Mouse (Mus musculus): ENCODE measurements around the gene Gdap1l1. TPM values are rescaled to one million over a fixed set of nuclear protein-coding genes. Genes with fewer than 3 reads are reported as not detected.

Gene Gdap1l1
- total and polyA plus RNA-seq, 3 experiments, result 0.16 TPM; not detected in 2

DNA sequence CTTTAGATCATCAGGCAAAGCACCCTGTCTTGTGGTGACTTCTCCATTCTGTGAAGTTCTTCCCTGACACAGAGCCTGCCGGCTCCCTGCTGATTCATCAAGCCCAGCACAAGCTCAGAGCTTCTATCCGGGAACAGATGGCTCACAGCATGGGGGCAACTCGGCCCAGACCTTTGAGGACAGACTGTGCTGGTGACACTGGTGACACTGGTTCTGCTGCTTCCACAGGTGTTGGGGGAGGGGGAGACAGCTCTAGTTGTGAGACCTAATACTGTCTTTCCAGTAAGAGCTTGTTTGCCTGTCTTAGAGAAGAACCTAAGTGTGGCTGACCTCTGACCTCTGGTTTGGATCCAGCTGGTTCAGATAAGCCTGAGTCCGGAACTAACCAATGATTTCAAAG lies 4.3 kb upstream of the Gdap1l1 start:
- Histone ChIP-seq H3K36me3 (replicated peaks) (no peaks in the 10 kb centered on the region), H3K27me3 (ENCODE audit: insufficient read depth, low read length) (peaks cover 12% of the 10 kb centered on the region; the same call in 1 of the 2 replicates), H3K9me3 (replicated peaks) (no peaks in the 10 kb centered on the region), H3K4me3 (ENCODE audit: low read depth, low read length) (no peak overlapping the region), H3K4me1 (ENCODE audit: insufficient read depth, low read depth, low read length) (no peaks in the 10 kb centered on the region)
- ATAC-seq (ENCODE audit: extremely low read depth, insufficient number of reproducible peaks, low FRiP score, poor library complexity, severe bottlenecking) (no peak), DNase-seq (ENCODE audit: low spot score) (no peak)
- no peak for TF ChIP-seq GATA2 (IDR thresholded peaks at IDR 0.05; ENCODE audit: borderline replicate concordance, low read depth, low read length)
- TF ChIP-seq GATA1 (IDR thresholded peaks at IDR 0.05; ENCODE audit: borderline replicate concordance, low read length), result no peak
- TF ChIP-seq POLR2AphosphoS5 (IDR thresholded peaks at IDR 0.05; ENCODE audit: insufficient replicate concordance, low read depth, low read length), result no peak
- TF ChIP-seq TAL1 (conservative IDR thresholded peaks at IDR 0.05; ENCODE audit: low read depth, low read length), result no peak
- no peak for TF ChIP-seq CTCF (IDR thresholded peaks at IDR 0.05; ENCODE audit: low read depth, low read length)

DNA sequence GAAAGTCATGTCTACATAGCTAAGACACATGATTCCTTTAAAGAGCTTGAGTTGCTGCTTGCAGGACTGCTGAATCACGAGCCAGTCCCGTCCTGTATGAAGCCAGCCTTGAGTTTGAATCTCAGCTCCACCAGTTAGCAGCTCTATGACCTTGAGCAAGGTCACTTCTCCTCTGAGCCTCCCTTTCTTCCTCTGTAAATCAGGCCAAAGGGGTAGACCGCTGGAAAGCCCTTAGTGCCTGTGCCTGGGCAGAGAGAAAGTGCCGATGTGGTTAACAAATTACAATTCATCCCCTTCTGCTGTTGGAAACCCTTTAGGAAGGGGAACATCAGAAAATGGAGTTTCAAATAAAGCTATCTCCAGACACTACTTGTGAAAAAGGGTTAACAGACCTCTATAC lies 476 bp upstream of the Gdap1l1 start:
- no peaks in the 10 kb centered on the region for H3K9me3 ChIP-seq (replicated peaks)
- peaks cover 8% of the 10 kb centered on the region; the same call in 1 of the 2 replicates for H3K27me3 ChIP-seq (ENCODE audit: insufficient read depth, low read length)
- no peaks in the 10 kb centered on the region for H3K4me1 ChIP-seq (ENCODE audit: insufficient read depth, low read depth, low read length)
- DNase-seq (ENCODE audit: low spot score) (no peak), ATAC-seq (ENCODE audit: extremely low read depth, insufficient number of reproducible peaks, low FRiP score, poor library complexity, severe bottlenecking) (no peak)
- TF ChIP-seq CTCF (IDR thresholded peaks at IDR 0.05; ENCODE audit: low read depth, low read length), result no peak
- no peak for TF ChIP-seq GATA1 (IDR thresholded peaks at IDR 0.05; ENCODE audit: borderline replicate concordance, low read length)
- TF ChIP-seq POLR2AphosphoS5 (IDR thresholded peaks at IDR 0.05; ENCODE audit: insufficient replicate concordance, low read depth, low read length), result no peak
- TF ChIP-seq GATA2 (IDR thresholded peaks at IDR 0.05; ENCODE audit: borderline replicate concordance, low read depth, low read length), result no peak
- no peak for TF ChIP-seq TAL1 (conservative IDR thresholded peaks at IDR 0.05; ENCODE audit: low read depth, low read length)
- H3K4me3 ChIP-seq (ENCODE audit: low read depth, low read length), result no peak overlapping the region
- no peaks in the 10 kb centered on the region for H3K36me3 ChIP-seq (replicated peaks)

DNA sequence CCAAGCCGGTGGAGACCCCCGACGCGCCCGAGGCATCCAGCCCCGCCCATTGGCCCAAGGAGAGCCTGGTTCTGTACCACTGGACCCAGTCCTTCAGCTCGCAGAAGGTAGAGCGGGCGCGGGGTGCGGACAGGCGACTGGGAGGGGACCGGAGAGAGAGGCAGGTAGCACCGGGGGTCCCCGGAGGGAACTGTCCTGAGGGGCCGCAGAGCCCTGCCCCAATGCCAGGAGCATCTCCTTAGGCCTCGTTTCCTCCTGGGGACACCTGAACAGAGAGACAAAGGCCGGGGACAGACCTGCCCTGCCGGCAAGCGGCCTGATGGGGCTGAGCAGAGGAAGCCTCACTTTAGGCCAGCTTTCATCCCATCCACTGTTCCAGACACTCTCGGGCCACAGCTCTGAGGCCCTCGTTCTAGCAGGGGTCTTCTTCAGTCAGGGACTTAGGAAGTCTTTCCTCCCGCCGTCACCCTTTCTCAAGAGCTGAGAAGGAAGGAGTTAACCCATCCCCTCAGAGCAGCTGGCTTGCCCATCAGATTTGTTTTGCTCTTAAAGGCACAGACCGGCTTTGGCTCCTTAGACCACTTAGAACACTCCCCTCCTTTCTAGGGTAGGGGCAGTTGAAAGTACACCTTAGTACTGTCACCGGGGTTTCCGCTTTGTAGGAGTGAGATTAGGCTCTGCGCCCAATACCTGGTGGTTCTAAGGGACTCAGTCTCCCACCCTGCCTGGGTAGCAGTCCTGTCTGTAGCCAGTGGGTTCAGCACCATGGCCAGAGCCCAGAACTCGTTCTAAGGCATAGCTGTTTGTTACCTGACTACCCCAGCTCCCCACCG lies 559 bp downstream of the Gdap1l1 start:
- H3K4me1 ChIP-seq (ENCODE audit: insufficient read depth, low read depth, low read length), result no peaks in the 10 kb centered on the region
- no peak for TF ChIP-seq CTCF (IDR thresholded peaks at IDR 0.05; ENCODE audit: low read depth, low read length)
- TF ChIP-seq POLR2AphosphoS5 (IDR thresholded peaks at IDR 0.05; ENCODE audit: insufficient replicate concordance, low read depth, low read length), result no peak
- TF ChIP-seq GATA2 (IDR thresholded peaks at IDR 0.05; ENCODE audit: borderline replicate concordance, low read depth, low read length), result no peak
- no peak for TF ChIP-seq GATA1 (IDR thresholded peaks at IDR 0.05; ENCODE audit: borderline replicate concordance, low read length)
- no peak for TF ChIP-seq TAL1 (conservative IDR thresholded peaks at IDR 0.05; ENCODE audit: low read depth, low read length)
- H3K4me3 ChIP-seq (ENCODE audit: low read depth, low read length), result no peak overlapping the region
- no peaks in the 10 kb centered on the region for H3K36me3 ChIP-seq (replicated peaks)
- H3K9me3 ChIP-seq (replicated peaks), result no peaks in the 10 kb centered on the region
- no peak for DNase-seq (ENCODE audit: low spot score)
- no peak for ATAC-seq (ENCODE audit: extremely low read depth, insufficient number of reproducible peaks, low FRiP score, poor library complexity, severe bottlenecking)
- H3K27me3 ChIP-seq (ENCODE audit: insufficient read depth, low read length), result peaks cover 13% of the 10 kb centered on the region

DNA sequence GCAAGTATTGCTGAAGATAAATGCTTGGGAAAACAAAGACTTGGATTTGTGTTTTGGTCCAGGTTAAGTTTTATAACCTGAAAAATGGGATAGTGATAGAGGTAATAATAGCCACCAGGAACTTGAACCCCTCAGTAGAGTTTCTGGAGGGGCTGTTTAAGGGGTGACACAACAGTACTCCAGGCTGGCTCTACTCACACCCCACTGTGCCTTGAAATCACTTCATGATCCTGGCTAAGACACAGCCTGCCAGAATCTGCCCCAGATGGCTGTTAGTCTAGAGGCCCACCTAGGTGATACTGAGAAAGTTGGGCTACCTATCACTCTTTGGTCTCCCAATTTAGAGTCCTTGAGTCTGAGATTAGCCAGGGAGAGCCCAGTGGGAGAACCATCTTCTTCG lies 1.2 kb downstream of the Gdap1l1 start:
- DNase-seq (ENCODE audit: low spot score) (no peak), ATAC-seq (ENCODE audit: extremely low read depth, insufficient number of reproducible peaks, low FRiP score, poor library complexity, severe bottlenecking) (no peak)
- no peaks in the 10 kb centered on the region for H3K36me3 ChIP-seq (replicated peaks)
- no peak overlapping the region for H3K4me3 ChIP-seq (ENCODE audit: low read depth, low read length)
- H3K4me1 ChIP-seq (ENCODE audit: insufficient read depth, low read depth, low read length), result no peaks in the 10 kb centered on the region
- peaks cover 14% of the 10 kb centered on the region for H3K27me3 ChIP-seq (ENCODE audit: insufficient read depth, low read length)
- no peaks in the 10 kb centered on the region for H3K9me3 ChIP-seq (replicated peaks)
- no peak for TF ChIP-seq GATA1 (IDR thresholded peaks at IDR 0.05; ENCODE audit: borderline replicate concordance, low read length)
- no peak for TF ChIP-seq TAL1 (conservative IDR thresholded peaks at IDR 0.05; ENCODE audit: low read depth, low read length)
- no peak for TF ChIP-seq POLR2AphosphoS5 (IDR thresholded peaks at IDR 0.05; ENCODE audit: insufficient replicate concordance, low read depth, low read length)
- no peak for TF ChIP-seq GATA2 (IDR thresholded peaks at IDR 0.05; ENCODE audit: borderline replicate concordance, low read depth, low read length)
- no peak for TF ChIP-seq CTCF (IDR thresholded peaks at IDR 0.05; ENCODE audit: low read depth, low read length)

DNA sequence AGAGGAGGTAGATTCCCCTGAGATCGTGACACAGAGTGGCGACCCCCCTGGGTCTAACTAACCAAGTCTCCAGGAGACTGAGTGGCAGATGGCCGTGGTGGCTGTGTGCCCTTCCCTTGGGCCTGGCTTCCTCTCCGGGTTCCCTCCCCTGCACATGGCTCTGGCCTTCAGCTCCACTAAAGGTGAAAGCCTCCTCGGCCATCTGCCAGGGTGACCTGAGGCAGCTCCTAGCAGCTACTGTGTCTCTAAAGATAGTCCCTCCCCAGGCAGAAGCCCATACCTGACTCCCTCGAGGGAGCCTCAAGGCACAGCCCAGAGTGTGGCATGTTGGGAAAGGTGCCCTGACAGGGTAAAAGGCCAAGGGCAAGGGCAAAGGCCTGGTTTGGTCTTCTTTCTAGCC lies 5.3 kb downstream of the Gdap1l1 start:
- no peak for DNase-seq (ENCODE audit: low spot score)
- H3K9me3 ChIP-seq (replicated peaks), result no peaks in the 10 kb centered on the region
- TF ChIP-seq GATA1 (IDR thresholded peaks at IDR 0.05; ENCODE audit: borderline replicate concordance, low read length), result no peak
- no peak for TF ChIP-seq GATA2 (IDR thresholded peaks at IDR 0.05; ENCODE audit: borderline replicate concordance, low read depth, low read length)
- no peak for TF ChIP-seq POLR2AphosphoS5 (IDR thresholded peaks at IDR 0.05; ENCODE audit: insufficient replicate concordance, low read depth, low read length)
- no peak for TF ChIP-seq TAL1 (conservative IDR thresholded peaks at IDR 0.05; ENCODE audit: low read depth, low read length)
- TF ChIP-seq CTCF (IDR thresholded peaks at IDR 0.05; ENCODE audit: low read depth, low read length), result no peak
- H3K4me3 ChIP-seq (ENCODE audit: low read depth, low read length), result no peak overlapping the region
- H3K27me3 ChIP-seq (ENCODE audit: insufficient read depth, low read length), result peaks cover 21% of the 10 kb centered on the region
- no peaks in the 10 kb centered on the region for H3K36me3 ChIP-seq (replicated peaks)
- H3K4me1 ChIP-seq (ENCODE audit: insufficient read depth, low read depth, low read length), result no peaks in the 10 kb centered on the region
- no peak for ATAC-seq (ENCODE audit: extremely low read depth, insufficient number of reproducible peaks, low FRiP score, poor library complexity, severe bottlenecking)

DNA sequence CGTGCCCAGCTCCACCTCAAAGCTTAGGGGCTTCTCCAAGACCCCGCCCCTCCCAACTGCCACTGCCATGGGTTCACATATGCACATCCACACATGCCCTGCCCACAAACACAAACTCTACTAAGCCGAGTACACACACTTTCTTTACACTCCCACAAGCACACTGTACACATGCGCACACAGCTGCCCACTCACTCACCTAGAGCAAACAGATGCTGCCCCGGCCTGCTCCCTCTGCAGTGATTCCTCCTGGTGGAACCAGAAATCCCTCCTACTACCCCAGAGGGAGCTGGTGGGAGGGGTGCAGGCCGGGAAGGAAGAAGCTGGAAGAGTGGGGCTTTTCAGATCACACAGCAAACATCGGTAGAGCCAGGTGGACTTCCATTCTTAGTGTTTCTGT lies 5.7 kb downstream of the Gdap1l1 start:
- TF ChIP-seq POLR2AphosphoS5 (IDR thresholded peaks at IDR 0.05; ENCODE audit: insufficient replicate concordance, low read depth, low read length) (no peak), CTCF (IDR thresholded peaks at IDR 0.05; ENCODE audit: low read depth, low read length) (no peak), GATA2 (IDR thresholded peaks at IDR 0.05; ENCODE audit: borderline replicate concordance, low read depth, low read length) (no peak), TAL1 (conservative IDR thresholded peaks at IDR 0.05; ENCODE audit: low read depth, low read length) (no peak), GATA1 (IDR thresholded peaks at IDR 0.05; ENCODE audit: borderline replicate concordance, low read length) (no peak)
- no peak for ATAC-seq (ENCODE audit: extremely low read depth, insufficient number of reproducible peaks, low FRiP score, poor library complexity, severe bottlenecking)
- no peaks in the 10 kb centered on the region for H3K9me3 ChIP-seq (replicated peaks)
- DNase-seq (ENCODE audit: low spot score), result no peak
- peaks cover 18% of the 10 kb centered on the region for H3K27me3 ChIP-seq (ENCODE audit: insufficient read depth, low read length)
- H3K4me1 ChIP-seq (ENCODE audit: insufficient read depth, low read depth, low read length), result no peaks in the 10 kb centered on the region
- no peak overlapping the region for H3K4me3 ChIP-seq (ENCODE audit: low read depth, low read length)
- H3K36me3 ChIP-seq (replicated peaks), result no peaks in the 10 kb centered on the region
